Mouse (Mus musculus) CD4-positive, CD25-positive, alpha-beta regulatory T cell, adult 2 months (primary cell): Measurements from ENCODE around the gene Gm20721.
"Not testable (repeated sequence)": the region's sequence is repeated elsewhere in the genome, so short reads cannot be mapped to it uniquely, and the experiment has no call there.

Source experiments
- DNase-seq: peaks from one replicate; pipeline ENCODE4 v3.0.0-alpha.2; 2012; ENCODE audit warnings: low read depth, low spot score

Gene Gm20721

DNA sequence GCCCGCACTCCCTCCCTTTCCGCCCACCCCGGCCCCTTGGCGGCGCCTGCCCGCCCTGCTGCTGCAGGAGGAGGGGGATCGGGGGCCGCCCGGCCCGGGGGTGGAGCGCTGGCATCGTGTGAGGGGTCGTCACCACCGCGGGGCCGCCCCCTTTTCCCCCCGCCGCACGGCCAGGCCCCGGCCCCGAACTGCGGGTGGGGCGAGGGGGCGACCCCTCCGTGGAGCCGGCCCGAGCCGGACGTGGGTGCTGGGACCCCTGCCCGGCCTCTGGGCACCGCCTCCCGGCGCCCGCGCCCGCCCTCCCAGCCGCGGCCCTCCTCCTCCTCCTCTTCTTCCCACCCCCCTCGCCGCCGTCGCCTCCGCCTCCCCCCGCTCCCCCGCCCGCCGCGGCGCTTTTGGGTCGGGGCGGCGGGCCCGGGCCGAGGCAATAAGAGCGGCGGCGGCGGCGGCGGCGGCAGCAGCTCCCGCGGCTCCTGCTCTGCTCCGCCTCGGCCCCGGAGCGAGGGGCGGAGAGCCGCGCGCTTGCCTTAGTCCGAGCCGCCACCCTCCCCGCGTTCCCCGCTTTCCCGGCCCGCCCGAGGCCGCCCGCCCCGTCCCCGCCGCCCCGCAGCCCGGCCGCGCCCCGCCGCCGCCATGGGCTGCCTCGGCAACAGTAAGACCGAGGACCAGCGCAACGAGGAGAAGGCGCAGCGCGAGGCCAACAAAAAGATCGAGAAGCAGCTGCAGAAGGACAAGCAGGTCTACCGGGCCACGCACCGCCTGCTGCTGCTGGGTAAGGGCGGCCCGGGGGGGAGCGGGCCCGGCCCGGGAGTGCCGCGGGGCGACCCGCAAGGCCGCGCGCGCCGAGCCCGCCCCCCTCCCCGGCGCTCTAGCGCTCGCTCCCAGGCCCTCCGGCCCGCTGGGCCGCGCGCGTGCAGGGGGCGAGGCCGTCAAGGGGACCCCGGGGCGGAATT lies 16.6 kb downstream of the Gm20721 start:
- peak; percentile 78 for DNase-seq

DNA sequence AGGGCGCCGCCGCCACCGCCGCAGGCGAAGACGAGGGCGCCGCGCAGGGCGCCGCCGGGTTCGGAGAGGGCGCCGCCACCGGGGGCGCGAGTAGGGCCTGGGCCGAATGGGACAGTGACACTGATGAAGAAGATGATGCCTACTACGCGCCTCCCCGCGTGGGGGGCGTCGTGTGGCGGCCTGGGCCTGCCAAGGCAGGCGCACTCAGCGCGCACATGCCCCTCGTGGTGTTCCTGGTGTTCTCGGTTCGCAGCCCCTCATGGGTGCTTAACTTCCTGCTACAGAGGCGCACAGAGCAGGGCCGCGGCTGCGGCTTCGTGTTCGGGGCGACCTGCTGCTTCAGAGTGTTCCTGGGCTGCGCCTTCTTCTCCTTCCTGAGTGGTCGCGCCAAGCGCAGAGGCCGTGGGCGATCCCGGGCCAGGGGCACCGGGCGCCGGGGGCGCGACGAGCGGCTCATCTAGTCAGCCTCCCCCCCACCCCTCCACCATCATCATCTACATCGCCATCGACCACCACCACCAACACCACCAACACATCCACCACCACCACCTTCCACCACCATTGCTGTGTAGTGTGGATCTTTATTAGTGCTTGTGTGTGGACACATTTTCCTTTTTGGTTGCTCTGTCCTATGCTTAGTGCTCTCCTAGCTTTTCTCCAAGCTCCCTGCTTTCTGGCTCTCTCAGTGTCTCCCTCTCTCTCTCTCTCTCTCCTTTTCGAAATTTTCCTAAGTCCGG lies 17.4 kb downstream of the Gm20721 start:
- peak; percentile 68 for DNase-seq

DNA sequence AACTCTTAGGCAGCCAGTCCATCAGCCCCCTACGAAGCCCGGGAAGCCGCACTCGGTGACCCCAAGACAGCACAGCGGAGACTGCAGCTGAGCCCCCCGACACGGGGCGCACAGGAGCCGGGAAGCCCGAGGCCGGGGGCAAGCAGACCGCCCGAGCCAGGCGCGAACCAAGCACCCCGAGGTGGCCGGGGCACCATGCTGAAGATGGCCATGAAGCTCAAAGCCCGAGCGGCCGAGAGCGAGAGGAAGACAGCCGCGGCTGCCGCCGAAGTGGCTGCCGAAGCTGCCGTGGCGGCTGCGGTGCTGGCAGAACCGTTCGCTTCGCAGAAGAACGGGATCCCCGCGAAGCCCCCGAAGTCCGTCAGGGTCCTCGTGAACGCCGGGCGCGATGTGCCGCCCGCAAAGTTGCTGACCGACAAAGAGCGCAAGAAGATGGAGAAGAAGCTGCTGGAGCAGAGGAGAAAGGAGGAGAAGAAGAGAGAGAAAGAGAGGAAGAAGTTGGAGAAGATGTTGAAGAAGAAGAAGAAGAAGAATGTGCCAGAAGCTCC lies 18.1 kb downstream of the Gm20721 start:
- DNase-seq = peak; percentile 40

DNA sequence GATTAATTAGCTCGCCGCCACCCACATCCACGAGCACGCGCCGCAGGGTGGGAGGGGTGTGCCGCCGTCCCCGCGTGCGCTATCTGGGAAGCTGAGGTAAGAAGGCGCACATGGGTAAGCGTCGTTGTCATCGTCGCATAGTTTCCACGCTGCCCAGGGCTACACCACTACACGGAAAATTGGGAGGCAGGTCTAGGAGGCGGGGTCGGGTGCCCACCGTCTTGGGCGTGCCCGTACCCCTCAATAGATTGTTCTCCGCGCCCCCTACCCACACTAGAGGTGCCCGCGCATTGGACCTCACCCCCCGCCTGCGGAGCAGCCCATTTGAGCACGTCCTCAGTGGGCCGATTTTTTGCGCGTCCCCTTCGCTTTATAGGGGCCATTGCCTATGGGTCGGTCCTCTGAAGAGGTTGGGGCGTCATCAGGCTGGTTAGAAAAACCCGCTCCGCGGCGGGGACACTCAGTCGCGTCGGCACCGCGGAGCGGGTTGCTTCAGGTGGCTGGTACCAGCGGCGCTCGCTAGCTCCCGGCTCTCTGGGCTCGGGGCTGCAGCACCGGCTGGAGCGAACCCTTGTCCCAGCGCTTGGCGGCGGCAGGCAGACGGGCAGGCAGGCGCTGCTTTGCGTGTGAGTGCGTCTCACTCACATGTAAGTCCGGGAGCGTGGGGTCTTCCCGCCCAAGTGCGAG lies 19.1 kb downstream of the Gm20721 start:
- peak; percentile 90 for DNase-seq

DNA sequence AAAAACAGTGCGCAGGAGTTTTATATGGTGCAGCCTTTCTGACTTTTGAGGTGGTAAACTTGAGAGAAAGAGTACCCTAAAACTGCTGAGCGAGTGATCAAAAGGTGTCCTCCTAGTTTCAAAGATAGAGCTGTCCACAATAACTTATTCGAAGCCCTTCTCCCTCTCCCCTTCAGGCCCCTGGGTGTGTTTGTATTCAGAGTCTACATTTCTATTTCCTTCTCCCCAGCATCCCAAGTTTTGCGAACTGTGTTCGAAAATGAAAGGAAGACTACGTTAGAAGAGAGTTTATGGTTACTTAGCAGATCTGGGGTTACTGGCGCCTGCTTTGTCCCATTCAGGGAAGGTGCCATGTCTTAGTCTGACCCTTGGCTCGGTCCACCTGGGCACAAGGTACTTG lies 20.0 kb downstream of the Gm20721 start:
- no peak for DNase-seq

DNA sequence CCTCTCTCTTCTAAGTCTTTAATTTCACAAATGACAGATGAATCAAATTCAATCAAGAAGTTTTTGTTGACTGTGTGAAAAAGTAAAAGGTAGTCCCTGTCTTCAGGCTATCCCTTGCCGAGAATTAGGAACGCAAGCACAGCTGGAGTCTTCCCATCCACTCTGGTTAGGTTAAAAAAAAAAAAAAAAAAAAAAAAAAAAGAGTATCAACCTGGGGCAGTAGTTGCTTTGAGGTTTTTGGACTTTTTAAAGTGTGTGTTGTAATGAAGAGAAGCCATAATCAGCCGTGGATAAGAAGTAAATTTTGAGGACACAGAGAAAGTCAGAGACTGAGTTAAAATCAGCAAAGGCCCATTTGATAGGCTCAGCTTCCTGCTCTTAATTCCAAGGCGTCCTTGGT lies 20.5 kb downstream of the Gm20721 start:
- no peak for DNase-seq

DNA sequence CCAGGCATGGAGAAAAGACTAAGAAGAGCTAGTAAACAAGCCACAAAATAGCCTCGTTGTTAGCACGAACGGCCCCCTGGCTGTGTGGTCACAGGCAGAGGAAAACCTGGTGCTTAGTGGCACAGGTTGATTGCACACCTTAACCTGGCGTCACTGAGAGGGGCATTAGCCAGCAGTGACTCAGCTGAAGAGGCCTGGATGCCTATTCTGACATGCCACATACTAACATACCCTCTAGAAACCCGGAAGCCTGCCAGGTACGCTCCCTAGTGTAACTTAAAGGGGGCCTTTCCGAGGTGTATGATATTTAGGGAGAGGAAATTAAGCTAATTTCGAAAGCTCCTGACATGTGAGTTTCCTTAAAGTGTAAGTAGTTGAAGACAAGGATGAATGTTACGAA lies 29.9 kb downstream of the Gm20721 start:
- no peak for DNase-seq

DNA sequence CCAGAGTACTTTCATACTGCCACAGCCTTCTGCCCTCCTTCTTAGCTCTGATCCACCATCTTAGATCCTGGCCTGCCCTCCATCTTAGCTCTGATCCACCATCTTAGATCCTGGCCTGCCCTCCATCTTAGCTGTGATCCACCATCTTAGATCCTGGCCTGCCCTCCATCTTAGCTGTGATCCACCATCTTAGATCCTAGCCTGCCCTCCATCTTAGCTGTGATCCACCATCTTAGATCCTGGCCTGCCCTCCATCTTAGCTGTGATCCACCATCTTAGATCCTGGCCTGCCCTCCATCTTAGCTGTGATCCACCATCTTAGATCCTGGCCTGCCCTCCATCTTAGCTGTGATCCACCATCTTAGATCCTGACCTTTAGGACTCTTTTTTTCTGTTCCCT lies 31.1 kb downstream of the Gm20721 start:
- DNase-seq = not testable (repeated sequence)

DNA sequence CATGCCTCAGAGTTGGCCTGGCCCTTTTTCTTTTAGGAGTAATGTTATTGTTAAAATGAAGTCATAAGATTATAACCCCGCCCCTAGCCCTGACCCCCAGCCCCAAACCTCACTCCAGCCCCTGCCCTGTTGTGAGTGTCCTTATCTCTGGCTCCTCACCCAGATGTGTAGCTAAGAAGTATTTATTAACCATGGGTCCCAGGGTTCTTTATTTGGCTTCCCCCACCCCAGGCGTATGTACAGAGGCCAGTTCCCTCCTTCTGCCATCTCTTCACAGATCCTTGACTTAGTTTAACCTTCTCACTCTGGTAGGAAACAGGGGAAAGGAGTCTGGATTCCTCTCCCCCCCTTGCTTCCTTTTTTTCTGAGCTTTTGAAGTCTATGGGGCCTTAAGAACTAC lies 33.9 kb downstream of the Gm20721 start:
- DNase-seq = no peak

DNA sequence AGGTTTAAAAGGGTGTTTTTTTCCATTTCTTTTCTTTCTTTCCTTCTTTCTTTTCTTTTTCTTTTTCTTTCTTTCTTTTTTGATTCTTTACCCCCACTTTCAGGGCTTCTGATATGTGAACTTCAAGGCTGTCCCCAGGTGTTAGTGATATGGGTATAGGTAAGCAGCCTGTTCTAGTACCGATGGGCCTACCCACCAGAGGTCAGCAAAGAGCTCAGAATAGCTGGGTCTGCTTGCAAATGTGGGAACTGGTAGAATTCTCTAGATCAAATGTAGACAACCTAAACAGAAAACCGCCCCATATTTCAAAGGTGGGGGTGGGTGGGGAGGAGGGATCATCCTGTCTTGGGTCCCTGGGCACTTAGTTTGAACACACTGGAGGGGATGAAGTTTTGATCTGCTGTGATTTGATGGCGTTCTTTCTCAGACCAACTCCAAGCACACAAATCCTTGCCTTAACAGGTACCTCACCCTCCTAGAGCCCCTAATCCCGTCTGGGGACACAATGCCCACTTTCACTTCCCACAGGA lies 34.3 kb downstream of the Gm20721 start:
- peak; percentile 87 for DNase-seq

DNA sequence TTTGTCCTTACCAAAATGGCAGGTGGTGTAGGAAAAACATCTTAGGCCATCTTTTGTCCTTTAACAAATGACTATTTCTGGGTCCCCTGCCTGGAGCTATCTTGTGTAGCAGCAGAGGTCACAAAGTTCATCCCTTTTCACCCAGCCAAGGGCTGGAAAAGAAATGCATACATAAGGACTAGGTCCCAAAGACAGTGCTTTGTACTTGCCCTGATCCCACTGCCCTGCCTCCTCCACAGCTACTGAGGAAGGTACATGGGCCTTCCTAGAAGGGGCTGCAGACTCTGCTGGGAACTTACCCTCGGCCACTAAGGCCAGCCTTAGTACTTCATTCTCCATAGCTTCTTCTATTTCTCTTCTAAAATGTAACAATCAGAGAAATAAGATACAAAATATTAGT lies 34.9 kb downstream of the Gm20721 start:
- no peak for DNase-seq

DNA sequence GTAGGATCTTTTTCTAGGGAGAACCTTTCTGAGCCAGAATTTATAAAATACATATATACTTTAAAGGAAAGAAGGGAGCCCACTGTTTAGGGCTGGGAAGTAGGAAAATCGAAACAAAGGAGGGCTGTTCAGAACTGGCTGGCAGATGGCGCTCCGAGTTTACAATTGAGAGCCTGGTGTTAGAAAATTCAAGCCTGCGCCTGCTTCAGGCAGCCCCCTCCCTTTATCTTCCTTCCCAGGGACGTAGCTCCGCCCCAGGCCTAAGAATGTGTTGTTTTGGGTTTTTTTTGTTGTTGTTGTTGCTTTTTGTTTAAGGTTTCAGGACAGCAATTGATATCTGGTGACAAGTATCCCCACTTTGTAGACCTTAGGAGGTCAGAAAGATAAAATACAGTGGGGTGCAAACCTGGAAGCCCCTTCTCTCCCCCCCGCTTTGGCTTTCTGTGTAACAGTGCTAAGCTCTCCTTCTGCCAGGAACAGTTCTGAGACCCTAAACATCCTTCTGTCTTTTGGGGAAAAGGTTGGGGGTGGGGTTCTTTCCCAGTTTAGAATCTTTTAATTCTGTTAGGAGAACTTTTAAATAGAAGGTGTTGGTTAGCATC lies 35.5 kb downstream of the Gm20721 start:
- DNase-seq = peak; percentile 65

DNA sequence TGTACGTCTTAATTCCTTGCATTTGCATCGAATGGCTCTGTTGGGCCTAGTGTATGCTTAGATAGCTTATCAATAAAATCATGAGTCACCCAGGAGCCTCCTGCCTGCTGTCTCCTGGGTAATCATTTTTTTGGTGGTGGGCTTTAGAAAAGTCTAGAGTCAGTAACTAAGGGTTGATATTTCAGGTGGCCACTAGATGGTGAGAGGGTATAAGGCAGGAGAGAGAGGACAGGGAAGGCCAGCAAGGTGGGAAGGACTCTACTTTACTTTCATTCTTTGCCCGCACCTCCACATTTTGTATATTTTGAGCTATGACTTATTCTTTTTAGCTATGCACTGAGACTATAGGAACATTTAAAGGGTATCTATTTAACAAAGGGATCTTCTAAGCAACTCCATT lies 38.6 kb downstream of the Gm20721 start:
- no peak for DNase-seq

DNA sequence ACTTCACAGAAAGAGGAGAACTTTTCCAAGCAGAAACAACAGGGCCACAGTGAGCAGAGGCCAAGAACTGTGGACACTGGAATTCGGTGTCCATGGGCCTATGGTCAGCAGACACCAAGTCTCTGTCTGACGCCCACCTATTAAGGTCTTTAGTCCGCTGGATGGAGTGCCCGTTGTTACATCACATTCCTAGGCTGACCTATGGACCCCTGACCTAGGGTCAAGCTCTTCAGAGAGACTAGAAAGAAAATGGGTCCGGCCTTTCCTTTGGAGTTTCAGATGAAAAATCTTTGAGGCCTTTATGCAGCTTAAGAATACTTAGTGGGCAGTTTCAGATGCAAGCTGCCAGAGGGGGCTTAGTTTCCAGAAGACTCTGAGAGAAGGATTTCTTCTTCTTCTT lies 40.9 kb downstream of the Gm20721 start:
- no peak for DNase-seq

DNA sequence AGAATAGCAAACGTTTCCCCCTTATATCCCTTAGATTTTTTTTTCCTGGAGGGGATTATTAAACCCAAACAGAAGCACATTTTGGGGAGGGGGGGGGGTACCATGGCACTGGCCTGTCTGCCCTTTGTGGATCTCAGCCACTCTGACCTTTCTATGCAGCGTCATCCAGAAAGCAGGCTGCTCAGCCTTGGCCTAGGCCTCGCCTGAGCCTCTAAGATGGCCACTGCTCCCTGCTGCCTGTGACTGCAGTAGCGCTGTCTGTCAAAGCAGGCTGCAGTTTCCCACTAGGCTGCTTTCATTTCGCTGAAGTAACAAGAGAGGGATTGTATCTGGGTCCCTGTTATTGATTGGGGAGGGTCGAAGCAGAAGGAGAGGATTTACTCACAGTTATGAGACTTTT lies 44.0 kb downstream of the Gm20721 start:
- DNase-seq = no peak

DNA sequence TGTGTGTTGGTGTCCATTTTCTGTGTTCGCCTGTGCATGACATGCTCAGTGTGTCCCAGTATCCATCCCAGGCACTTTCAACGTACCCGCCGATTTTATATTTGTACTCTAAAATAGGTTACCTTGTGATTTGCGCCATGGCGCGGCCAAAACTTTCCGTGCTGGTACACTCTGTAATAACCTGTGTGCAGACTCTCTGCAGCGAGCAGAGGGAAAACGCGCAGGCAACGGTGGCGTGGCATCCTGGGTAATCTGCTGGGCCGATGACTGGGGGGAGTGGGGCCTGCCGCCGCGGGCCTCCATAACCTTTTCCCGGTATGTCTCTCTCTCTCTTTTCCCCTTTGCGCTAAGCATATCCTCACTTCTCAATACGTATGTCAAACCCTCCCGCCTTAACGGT lies 45.8 kb downstream of the Gm20721 start:
- no peak for DNase-seq

DNA sequence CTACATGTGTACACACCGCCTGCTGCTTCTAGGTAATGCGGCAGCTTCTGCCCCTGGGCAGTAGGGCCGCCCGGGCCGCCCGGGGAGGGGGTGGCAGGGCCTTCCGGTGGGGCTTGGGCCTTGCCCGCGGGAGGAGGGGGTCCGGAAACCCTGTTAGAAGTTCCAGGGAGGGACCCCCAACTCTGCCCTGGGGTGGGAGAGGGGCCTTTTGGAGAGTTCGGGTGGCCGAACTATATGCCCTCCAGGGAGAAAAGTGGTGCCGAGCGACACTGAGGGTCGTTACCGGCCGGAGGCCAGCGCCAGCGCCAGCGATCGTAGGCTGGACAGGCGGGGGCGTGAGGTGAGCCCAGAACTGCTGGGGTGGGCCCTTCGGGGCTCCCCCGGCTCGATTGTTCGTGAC lies 46.3 kb downstream of the Gm20721 start:
- DNase-seq = no peak

DNA sequence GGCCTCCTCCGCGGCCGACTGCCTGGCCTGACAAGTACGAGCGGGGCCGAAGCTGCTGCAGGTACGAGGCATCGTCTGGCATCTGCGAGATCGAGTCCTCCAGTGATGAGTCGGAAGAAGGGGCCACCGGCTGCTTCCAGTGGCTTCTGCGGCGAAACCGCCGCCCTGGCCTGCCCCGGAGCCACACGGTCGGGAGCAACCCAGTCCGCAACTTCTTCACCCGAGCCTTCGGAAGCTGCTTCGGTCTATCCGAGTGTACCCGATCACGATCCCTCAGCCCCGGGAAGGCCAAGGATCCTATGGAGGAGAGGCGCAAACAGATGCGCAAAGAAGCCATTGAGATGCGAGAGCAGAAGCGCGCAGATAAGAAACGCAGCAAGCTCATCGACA lies 46.7 kb downstream of the Gm20721 start:
- DNase-seq = no peak

DNA sequence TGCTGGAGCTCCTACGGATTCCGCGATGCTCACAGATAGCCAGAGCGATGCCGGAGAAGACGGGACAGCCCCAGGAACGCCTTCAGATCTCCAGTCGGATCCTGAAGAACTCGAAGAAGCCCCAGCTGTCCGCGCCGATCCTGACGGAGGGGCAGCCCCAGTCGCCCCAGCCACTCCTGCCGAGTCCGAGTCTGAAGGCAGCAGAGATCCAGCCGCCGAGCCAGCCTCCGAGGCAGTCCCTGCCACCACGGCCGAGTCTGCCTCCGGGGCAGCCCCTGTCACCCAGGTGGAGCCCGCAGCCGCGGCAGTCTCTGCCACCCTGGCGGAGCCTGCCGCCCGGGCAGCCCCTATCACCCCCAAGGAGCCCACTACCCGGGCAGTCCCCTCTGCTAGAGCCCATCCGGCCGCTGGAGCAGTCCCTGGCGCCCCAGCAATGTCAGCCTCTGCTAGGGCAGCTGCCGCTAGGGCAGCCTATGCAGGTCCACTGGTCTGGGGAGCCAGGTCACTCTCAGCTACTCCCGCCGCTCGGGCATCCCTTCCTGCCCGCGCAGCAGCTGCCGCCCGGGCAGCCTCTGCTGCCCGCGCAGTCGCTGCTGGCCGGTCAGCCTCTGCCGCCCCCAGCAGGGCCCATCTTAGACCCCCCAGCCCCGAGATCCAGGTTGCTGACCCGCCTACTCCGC lies 47.3 kb downstream of the Gm20721 start:
- no peak for DNase-seq

DNA sequence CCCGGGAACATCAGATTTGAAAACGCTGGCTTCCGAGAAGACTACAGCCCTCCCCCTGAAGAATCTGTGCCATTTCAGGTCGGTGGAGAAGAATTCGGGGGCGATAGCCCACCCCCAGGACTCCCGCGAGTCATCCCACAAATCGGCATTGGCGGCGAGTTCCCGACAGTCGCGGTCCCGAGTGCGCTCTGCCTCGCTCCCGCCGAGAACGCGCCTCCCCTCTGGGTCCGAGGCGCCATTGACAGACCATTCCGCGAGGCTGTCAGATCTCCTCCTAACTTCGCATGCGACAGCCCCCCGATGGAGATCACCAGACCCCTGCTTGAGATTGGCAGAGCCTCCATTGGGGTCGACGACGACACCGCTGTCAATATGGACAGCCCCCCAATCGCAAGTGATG lies 48.0 kb downstream of the Gm20721 start:
- DNase-seq = no peak

DNA sequence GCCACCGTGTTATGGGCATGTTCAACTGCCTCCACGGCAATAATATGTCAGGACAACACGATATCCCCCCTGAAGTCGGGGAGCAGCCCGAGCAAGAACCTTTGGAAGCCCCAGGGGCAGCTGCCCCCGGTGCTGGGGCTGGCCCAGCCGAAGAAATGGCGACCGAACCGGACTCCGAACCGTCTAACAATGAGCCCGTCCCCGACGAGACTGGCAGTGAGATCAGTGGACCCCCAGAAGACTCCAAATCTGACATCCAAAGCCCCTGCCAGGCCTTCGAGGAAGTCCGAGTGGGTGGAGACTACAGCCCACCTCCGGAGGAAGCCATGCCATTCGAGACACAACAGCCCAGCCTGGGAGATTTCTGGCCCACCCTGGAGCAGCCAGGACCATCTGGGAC lies 48.7 kb downstream of the Gm20721 start:
- no peak for DNase-seq
